Mouse (Mus musculus) intestine, postnatal 0 days (tissue): ENCODE measurements around the gene Tars2. TPM values are rescaled to one million over a fixed set of nuclear protein-coding genes. Genes with fewer than 3 reads are reported as not detected.

Source experiments
- ATAC-seq: fragments of 200-750 bp; cut with Nextera tagmentation; 2 replicates; pipeline ENCODE4 v1.8.0; 2017; ENCODE audit warnings: mild to moderate bottlenecking, moderate TSS enrichment, moderate library complexity
- H3K27ac ChIP-seq: fragments of 300-500 bp; sonication (generic); 2 replicates; pipeline ENCODE4 v1.5.1; 2014; ENCODE audit warnings: mild to moderate bottlenecking, low read depth, low read length, moderate library complexity
- H3K27me3 ChIP-seq: fragments of 300-500 bp; sonication (generic); replicated peaks from 2 replicates; pipeline ENCODE4 v1.6.1; 2014; ENCODE audit warnings: low read length, mixed read lengths; ENCODE audit not compliant: control insufficient read depth, insufficient read depth
- H3K36me3 ChIP-seq: fragments of 300-500 bp; sonication (generic); 2 replicates; pipeline ENCODE4 v1.6.1; 2014; ENCODE audit warnings: mild to moderate bottlenecking, moderate library complexity; ENCODE audit not compliant: control insufficient read depth, insufficient read depth
- H3K4me1 ChIP-seq: fragments of 300-500 bp; sonication (generic); replicated peaks from 2 replicates; pipeline ENCODE4 v1.6.1; 2014; ENCODE audit warnings: antibody characterized with exemption, low read length, mixed read lengths; ENCODE audit not compliant: control insufficient read depth, insufficient read depth
- H3K4me2 ChIP-seq: fragments of 300-500 bp; sonication (generic); replicated peaks from 2 replicates; pipeline ENCODE4 v1.6.1; 2014; ENCODE audit warnings: low read depth, mild to moderate bottlenecking, moderate library complexity
- H3K4me3 ChIP-seq: fragments of 300-500 bp; sonication (generic); 2 replicates; pipeline ENCODE4 v1.5.1; 2014; ENCODE audit warnings: low read depth, low read length
- H3K9ac ChIP-seq: fragments of 300-500 bp; sonication (generic); 2 replicates; pipeline ENCODE4 v1.6.1; 2014; ENCODE audit warnings: mild to moderate bottlenecking, low read depth, low read length
- H3K9me3 ChIP-seq: fragments of 300-500 bp; sonication (generic); 2 replicates; pipeline ENCODE4 v1.6.1; 2016; ENCODE audit warnings: mixed run types; ENCODE audit not compliant: control insufficient read depth
- CTCF ChIP-seq: sonication (generic); IDR thresholded peaks from 2 replicates; pipeline ENCODE4 v1.5.1; 2016; ENCODE audit warnings: low read depth, mild to moderate bottlenecking, control low read depth, antibody characterized with exemption, moderate library complexity
- WGBS: fragments of 180-500 bp; shearing (Covaris S2); extraction: QIAGEN DNeasy Blood & Tissue Kit; methylation state at CpG from one replicate; pipeline ENCODE4 v1.1.7; 2014; 5-methylcytosine and 5-hydroxymethylcytosine counted together
- polyA plus RNA-seq: library from polyadenylated mRNA; unstranded; fragments of >200 nt; fragmentation: Nextera tagmentation; extraction: Ambion mirVana; gene quantifications from 2 replicates; pipeline ENCODE4 v1.2.1, GENCODE M21; 2015

Gene Tars2
- polyA plus RNA-seq, 1 experiment from 2014 or later, result 14.9 TPM

GRCm38 (mm10) chr3:95739353-95740104 is 20.5 kb downstream of the Tars2 start, which contains the start of gene Ecm1:
Gene Ecm1 (minus strand): TSS chr3:95739569.
- TF ChIP-seq CTCF, result no peak
- 69% methylated on average over 7 of the region's 7 CpGs for WGBS
- no peak within 1 kb of the TSS for H3K4me3 ChIP-seq
- H3K4me1 ChIP-seq, result no peaks in the 10 kb centered on the region
- H3K36me3 ChIP-seq, result peaks cover 50% of the 10 kb centered on the region
- no peak within 1 kb of the TSS for H3K9ac ChIP-seq
- no peaks in the 10 kb centered on the region for H3K9me3 ChIP-seq
- H3K4me2 ChIP-seq, result no peak within 1 kb of the TSS
- no peak for ATAC-seq
- H3K27me3 ChIP-seq, result no peaks in the 10 kb centered on the region
- no peak within 1 kb of the TSS for H3K27ac ChIP-seq

GRCm38 (mm10) chr3:95735071-95735670 is 24.8 kb downstream of the Tars2 start:
- no peak for ATAC-seq

GRCm38 (mm10) chr3:95734092-95734702 is 25.8 kb downstream of the Tars2 start:
- Histone ChIP-seq H3K27ac (no peak overlapping the region; the same call in 1 of the 2 replicates), H3K4me2 (no peak overlapping the region), H3K4me1 (no peaks in the 10 kb centered on the region), H3K27me3 (no peaks in the 10 kb centered on the region), H3K36me3 (peaks cover 11% of the 10 kb centered on the region; the same call in 1 of the 2 replicates), H3K9ac (0 out of 2 replicates have a peak overlapping the region, but pooled peaks have one; percentile 11), H3K4me3 (no peak overlapping the region), H3K9me3 (no peaks in the 10 kb centered on the region)
- 61% methylated on average over 13 of the region's 13 CpGs for WGBS
- ATAC-seq, result no peak
- no peak for TF ChIP-seq CTCF

More at GRCm38 (mm10) chr3:95735071-95735670, 24.8 kb downstream of the Tars2 start:
- no peak for TF ChIP-seq CTCF
- WGBS, result 84% methylated on average over 12 of the region's 12 CpGs
- Histone ChIP-seq H3K4me1 (no peaks in the 10 kb centered on the region), H3K36me3 (peaks cover 15% of the 10 kb centered on the region), H3K4me3 (no peak overlapping the region), H3K9me3 (no peaks in the 10 kb centered on the region), H3K27ac (no peak overlapping the region), H3K9ac (no peak overlapping the region), H3K27me3 (no peaks in the 10 kb centered on the region), H3K4me2 (no peak overlapping the region)

GRCm38 (mm10) chr3:95732744-95733521 is 27.1 kb downstream of the Tars2 start:
- Histone ChIP-seq H3K27ac (no peak overlapping the region), H3K27me3 (no peaks in the 10 kb centered on the region), H3K9ac (no peak overlapping the region), H3K36me3 (peaks cover 11% of the 10 kb centered on the region; the same call in 1 of the 2 replicates), H3K4me3 (no peak overlapping the region), H3K4me1 (no peaks in the 10 kb centered on the region), H3K9me3 (no peaks in the 10 kb centered on the region), H3K4me2 (no peak overlapping the region)
- 79% methylated on average over 11 of the region's 11 CpGs for WGBS
- no peak for TF ChIP-seq CTCF
- no peak for ATAC-seq

GRCm38 (mm10) chr3:95732297-95732696 is 27.7 kb downstream of the Tars2 start:
- no peak overlapping the region for H3K4me2 ChIP-seq
- H3K27ac ChIP-seq, result no peak overlapping the region
- no peak overlapping the region for H3K4me3 ChIP-seq
- H3K27me3 ChIP-seq, result no peaks in the 10 kb centered on the region
- no peak for ATAC-seq
- TF ChIP-seq CTCF, result no peak
- H3K9me3 ChIP-seq, result no peaks in the 10 kb centered on the region
- H3K9ac ChIP-seq, result no peak overlapping the region
- H3K4me1 ChIP-seq, result no peaks in the 10 kb centered on the region
- 90% methylated on average over 9 of the region's 9 CpGs for WGBS
- H3K36me3 ChIP-seq, result peaks cover 11% of the 10 kb centered on the region; the same call in 1 of the 2 replicates
